Mouse (Mus musculus) left cerebral cortex, postnatal 14 days (tissue): ENCODE data around the gene Arf5. TPM values are rescaled to one million over a fixed set of nuclear protein-coding genes. Genes with fewer than 3 reads are reported as not detected.

Experiments
- DNase-seq, 2 experiments: peaks; one replicate each; pipeline ENCODE4 v3.0.0; 2021 to 2022; ENCODE audit warnings: low spot score in 2 of 2, mixed read lengths in 1 of 2
- intact Hi-C: fragments of 180-260 bp; cut with DNase I; formaldehyde crosslinking; loops from one replicate; pipeline ENCODE4 v1.15.1; 2025
- total RNA-seq, 2 experiments: library from RNA; stranded (reverse); gene quantifications; 2 replicates each; pipeline ENCODE4 v1.2.3; 2021

Gene Arf5
- total RNA-seq, 2 experiments from 2014 or later, result 389 to 405 TPM

DNA sequence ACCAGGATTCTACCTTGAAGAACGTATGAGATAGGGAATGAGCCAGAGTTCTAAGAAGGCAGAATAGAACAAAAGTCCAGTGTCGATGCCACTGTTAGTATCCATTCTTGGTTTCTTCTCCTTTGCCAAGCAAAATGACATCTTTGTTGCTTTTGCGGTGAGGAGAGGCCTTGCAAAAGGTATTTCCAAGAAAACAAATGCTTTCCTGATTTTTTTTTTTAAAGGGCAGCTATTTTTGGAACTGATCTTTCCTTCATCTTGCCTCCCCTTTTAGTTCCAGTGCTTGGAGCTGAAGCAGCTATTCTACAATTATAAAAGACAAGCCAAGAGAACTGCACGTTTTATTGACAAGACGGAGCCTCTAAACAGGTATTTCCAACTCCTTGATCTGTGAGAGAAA, 51.5 kb downstream of the Arf5 start, which contains the start of gene Snd1:
Gene Snd1, plus strand, starts transcription at position 301 of the 400 bp plus-strand sequence.
- intact Hi-C loops, result no loop called here
- no peak for DNase-seq

Other genes starting within 250 kb of the Arf5 start
- gene Zfp800, start 25.6 kb upstream of the Arf5 start, total RNA-seq, result 10 to 100 TPM; 15.5 to 17.3 TPM
- not detected for gene Fscn3, start 4.2 kb downstream of the Arf5 start, total RNA-seq
- 10 to 100 TPM; 13.3 to 16.1 TPM for gene Gcc1, start 4.8 kb downstream of the Arf5 start, total RNA-seq
- gene Pax4, start 25.8 kb downstream of the Arf5 start, total RNA-seq, result not detected
- gene Snd1, start 51.6 kb downstream of the Arf5 start, total RNA-seq, result 10 to 100 TPM; 94.8 to 96.9 TPM